Mouse (Mus musculus) neural tube, embryonic 11.5 days (tissue): Measurements from ENCODE around the gene Ajuba. TPM values are rescaled to one million over a fixed set of nuclear protein-coding genes. Genes with fewer than 3 reads are reported as not detected.
A peak's percentile ranks its signal among the peaks of the same experiment; 100 is the strongest.

Source experiments
- ATAC-seq: fragments of 200-750 bp; cut with Nextera tagmentation; 2 replicates; pipeline ENCODE4 v1.8.0; 2017; ENCODE audit warnings: moderate number of reproducible peaks, mild to moderate bottlenecking, moderate TSS enrichment, moderate library complexity; ENCODE audit not compliant: insufficient read depth, low FRiP score, low TSS enrichment
- DNase-seq: peaks from one replicate; pipeline ENCODE4 v3.0.0-alpha.2; 2015; ENCODE audit warnings: low spot score
- H3K27ac ChIP-seq: fragments of 300-500 bp; sonication (generic); 2 replicates; pipeline ENCODE4 v1.5.1; 2014; ENCODE audit warnings: low read depth, mild to moderate bottlenecking, low read length
- H3K27me3 ChIP-seq: fragments of 300-500 bp; sonication (generic); 2 replicates; pipeline ENCODE4 v1.6.1; 2014; ENCODE audit warnings: mild to moderate bottlenecking, low read length, mixed read lengths; ENCODE audit not compliant: control insufficient read depth, insufficient read depth
- H3K36me3 ChIP-seq: fragments of 300-500 bp; sonication (generic); 2 replicates; pipeline ENCODE4 v1.6.1; 2014; ENCODE audit warnings: mild to moderate bottlenecking, low read length, moderate library complexity, mixed read lengths; ENCODE audit not compliant: control insufficient read depth, insufficient read depth
- H3K4me1 ChIP-seq: fragments of 300-500 bp; sonication (generic); 2 replicates; pipeline ENCODE4 v1.6.1; 2014; ENCODE audit warnings: low read length, mixed read lengths; ENCODE audit not compliant: control insufficient read depth, insufficient read depth
- H3K4me2 ChIP-seq: fragments of 300-500 bp; sonication (generic); 2 replicates; pipeline ENCODE4 v1.6.1; 2014; ENCODE audit warnings: low read depth, mild to moderate bottlenecking, moderate library complexity
- H3K4me3 ChIP-seq: fragments of 300-500 bp; sonication (generic); 2 replicates; pipeline ENCODE4 v1.5.1; 2014; ENCODE audit warnings: low read depth, low read length
- H3K9ac ChIP-seq: fragments of 300-500 bp; sonication (generic); 2 replicates; pipeline ENCODE4 v1.6.1; 2014; ENCODE audit warnings: mild to moderate bottlenecking, low read length
- H3K9me3 ChIP-seq: fragments of 300-500 bp; sonication (generic); 2 replicates; pipeline ENCODE4 v1.6.1; 2016; ENCODE audit warnings: low read length; ENCODE audit not compliant: control insufficient read depth
- WGBS: fragments of 180-500 bp; shearing (Covaris S2); extraction: QIAGEN DNeasy Blood & Tissue Kit; methylation state at CpG from one replicate; pipeline ENCODE4 v1.1.7; 2014; 5-methylcytosine and 5-hydroxymethylcytosine counted together
- microRNA counts: library from miRNA; unstranded; fragments of <30 nt; microRNA quantifications from one replicate; lab custom pipeline; 2015
- microRNA-seq: library from miRNA; unstranded; fragments of <30 nt; microRNA quantifications from one replicate; pipeline ENCODE4, GENCODE M21; 2016
- polyA plus RNA-seq: library from polyadenylated mRNA; unstranded; fragments of >200 nt; fragmentation: Nextera tagmentation; extraction: Ambion mirVana; gene quantifications from 2 replicates; pipeline ENCODE4 v1.2.1, GENCODE M21; 2014

Gene Ajuba
- polyA plus RNA-seq, 1 experiment from 2014 or later, result 27.9 TPM

DNA sequence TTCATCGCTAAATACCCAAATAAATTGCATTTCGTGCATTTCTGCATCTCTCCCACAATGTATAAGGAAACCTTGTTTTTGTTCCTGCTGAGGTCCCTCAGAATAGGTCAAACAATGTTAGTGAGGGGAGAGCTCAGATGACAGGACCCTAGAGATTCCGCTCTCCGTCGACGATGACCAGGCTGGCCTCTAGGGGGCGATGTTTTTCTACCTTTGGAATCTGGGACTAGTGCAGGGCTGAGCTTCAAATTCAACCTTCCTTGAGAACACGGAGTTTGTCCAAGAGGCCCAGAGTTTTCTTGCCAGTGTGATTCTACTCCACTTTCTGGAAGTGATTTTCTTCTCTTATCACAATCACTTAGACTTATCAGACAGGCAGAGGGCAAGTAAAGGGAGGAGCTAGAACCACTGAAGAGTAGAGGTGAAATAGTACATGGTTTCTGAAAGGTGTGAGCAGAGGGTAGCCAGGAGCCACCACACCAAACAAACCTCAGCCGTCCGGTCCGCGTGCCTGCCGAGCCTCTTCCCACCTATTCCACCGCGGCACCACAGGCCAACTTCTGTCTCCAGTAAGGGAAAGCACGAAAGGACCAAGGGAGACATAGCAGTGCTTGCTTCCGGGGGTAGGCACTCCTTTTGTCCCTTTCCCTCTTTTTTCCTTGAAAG lies 48.8 kb downstream of the Ajuba start:
- peak; percentile 74 for ATAC-seq
- no peaks in the 10 kb centered on the region for H3K27me3 ChIP-seq
- H3K36me3 ChIP-seq, result no peaks in the 10 kb centered on the region
- H3K4me1 ChIP-seq, result no peaks in the 10 kb centered on the region
- no peak overlapping the region for H3K4me2 ChIP-seq
- H3K4me3 ChIP-seq, result no peak overlapping the region
- H3K9me3 ChIP-seq, result no peaks in the 10 kb centered on the region
- no peak overlapping the region for H3K27ac ChIP-seq
- WGBS, result 14% methylated on average over 17 of the region's 17 CpGs
- no peak overlapping the region for H3K9ac ChIP-seq
- peak; percentile 90 for DNase-seq

DNA sequence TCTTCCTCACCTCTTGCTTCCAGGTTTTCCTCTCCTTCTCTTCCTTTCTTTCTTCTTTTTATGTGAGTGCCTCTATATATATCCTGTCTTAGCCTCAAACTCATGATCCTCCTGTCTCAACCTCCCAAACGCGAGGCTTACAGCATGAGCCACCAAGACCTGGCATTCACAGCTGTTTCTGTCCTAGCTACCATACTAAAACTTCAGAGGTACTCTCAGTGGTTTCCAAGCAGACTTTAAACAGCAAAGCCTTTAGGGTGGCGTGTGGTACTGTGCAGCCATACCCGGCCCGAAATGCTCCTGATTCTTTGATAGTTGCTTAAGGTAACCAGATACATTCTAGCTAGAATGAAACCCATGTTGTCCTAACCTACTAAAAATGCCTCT lies 49.4 kb downstream of the Ajuba start:
- H3K9ac ChIP-seq, result peak overlapping the region; percentile 59
- no peak overlapping the region for H3K27ac ChIP-seq

DNA sequence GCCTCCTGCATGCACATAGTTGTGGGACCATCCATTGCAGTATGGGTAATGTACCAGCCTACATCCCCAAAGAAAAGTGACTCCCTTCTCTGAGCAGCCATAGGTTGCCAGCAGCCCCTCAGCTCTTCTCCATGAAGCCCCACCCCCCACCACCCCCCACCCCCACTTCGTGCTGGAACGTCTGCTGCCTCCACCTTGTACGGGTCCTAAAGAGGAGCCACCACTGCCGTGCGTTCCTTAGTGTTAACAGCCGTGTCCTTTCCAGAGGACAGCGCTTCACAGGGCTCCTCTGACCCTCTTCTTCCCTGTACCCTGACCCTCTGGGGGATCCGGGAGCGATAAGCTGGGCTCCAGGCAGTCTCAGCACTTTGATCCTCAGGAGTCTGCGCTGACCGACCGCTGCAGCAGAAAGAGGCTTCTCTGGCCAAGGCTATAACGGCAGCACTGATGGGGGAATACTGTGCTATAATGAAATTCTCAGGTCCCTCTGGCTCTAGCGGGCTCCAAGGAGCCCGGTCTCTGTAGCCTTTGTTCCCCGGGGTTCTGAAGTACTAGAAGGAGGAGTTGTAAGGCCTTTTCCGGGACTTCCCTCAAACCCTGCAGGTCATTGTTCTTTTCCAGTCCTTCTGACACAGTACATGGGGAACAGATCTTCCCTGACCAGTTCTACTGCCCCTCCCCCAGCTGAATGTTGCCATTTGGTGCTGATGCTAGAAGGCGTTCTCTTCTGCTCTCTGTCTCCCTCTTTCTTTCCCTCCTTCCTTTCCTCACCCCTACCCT lies 49.9 kb downstream of the Ajuba start:
- peak; percentile 66 for DNase-seq
- H3K4me1 ChIP-seq, result no peaks in the 10 kb centered on the region
- H3K27me3 ChIP-seq, result no peaks in the 10 kb centered on the region
- ATAC-seq, result peak; percentile 79
- 1% methylated on average over 18 of the region's 18 CpGs for WGBS
- H3K27ac ChIP-seq, result peak overlapping the region; percentile 71
- peak overlapping the region; percentile 59 for H3K9ac ChIP-seq
- H3K36me3 ChIP-seq, result no peaks in the 10 kb centered on the region
- H3K9me3 ChIP-seq, result no peaks in the 10 kb centered on the region
- H3K4me2 ChIP-seq, result peak overlapping the region; percentile 55
- H3K4me3 ChIP-seq, result peak overlapping the region; percentile 28

More for the DNA sequence above, 49.4 kb downstream of the Ajuba start:
- peak overlapping the region; percentile 55; the same call in 1 of the 2 replicates for H3K4me2 ChIP-seq
- no peaks in the 10 kb centered on the region for H3K27me3 ChIP-seq
- no peaks in the 10 kb centered on the region for H3K9me3 ChIP-seq
- no peak overlapping the region for H3K4me3 ChIP-seq
- H3K36me3 ChIP-seq, result no peaks in the 10 kb centered on the region
- WGBS, result 16% methylated on average over 5 of the region's 5 CpGs
- DNase-seq, result no peak
- no peaks in the 10 kb centered on the region for H3K4me1 ChIP-seq
- ATAC-seq, result no peak

DNA sequence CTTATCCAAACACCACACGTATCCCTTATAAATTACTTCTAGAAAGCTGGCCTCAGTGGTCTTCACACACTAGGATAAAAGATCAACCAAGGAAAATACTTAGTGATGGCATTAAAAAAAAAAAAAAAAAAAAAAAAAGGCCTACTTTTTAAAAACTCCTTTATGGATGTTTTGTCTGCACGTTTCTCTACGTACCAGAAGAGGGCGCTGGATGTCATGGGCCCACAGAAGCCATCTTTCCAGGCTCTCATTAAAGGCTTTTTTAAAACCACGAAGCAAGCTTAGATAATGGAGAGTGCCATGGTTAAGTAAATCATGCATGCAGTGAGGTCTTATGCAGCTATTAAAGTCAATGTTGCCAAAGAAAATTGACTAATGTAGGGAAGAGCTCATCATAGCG lies 53.8 kb downstream of the Ajuba start:
- H3K27me3 ChIP-seq, result no peaks in the 10 kb centered on the region
- DNase-seq, result no peak
- no peak overlapping the region for H3K4me3 ChIP-seq

More for the DNA sequence above, 53.8 kb downstream of the Ajuba start:
- no peak overlapping the region for H3K27ac ChIP-seq
- H3K4me1 ChIP-seq, result no peaks in the 10 kb centered on the region
- ATAC-seq, result no peak
- no peak overlapping the region for H3K9ac ChIP-seq
- H3K4me2 ChIP-seq, result no peak overlapping the region
- no peaks in the 10 kb centered on the region for H3K9me3 ChIP-seq
- H3K36me3 ChIP-seq, result no peaks in the 10 kb centered on the region
- 35% methylated on average over 6 of the region's 6 CpGs for WGBS

MicroRNAs encoded within 50 kb of the gene (microRNA counts, 519-probe panel; counts per million panel counts)
- 171 counts per million, percentile 57 among the panel's probes with 10 or more counts for microRNA mmu-miR-686 (lab: Ali Mortazavi, UCI)

Small RNAs within 50 kb of the gene (microRNA-seq; reads per million reads assigned to microRNA genes)
- gene Mir686, result not detected

Other genes starting within 250 kb of the Ajuba start
- 49.8 and 53.0 TPM in 2 replicates for gene Oxa1l, start 216.7 kb downstream of the Ajuba start, polyA plus RNA-seq
- 4.5 and 4.8 TPM in 2 replicates for gene Slc7a7, start 159.8 kb downstream of the Ajuba start, polyA plus RNA-seq
- gene Mrpl52, start 150.6 kb downstream of the Ajuba start, polyA plus RNA-seq, result 190 and 216 TPM in 2 replicates
- gene Mmp14, start 145.9 kb downstream of the Ajuba start, polyA plus RNA-seq, result 69.6 and 70.6 TPM in 2 replicates
- 24.5 and 26.6 TPM in 2 replicates for gene Lrp10, start 113.4 kb downstream of the Ajuba start, polyA plus RNA-seq
- 23.3 and 26.2 TPM in 2 replicates for gene Rem2, start 101.5 kb downstream of the Ajuba start, polyA plus RNA-seq
- gene Prmt5, start 60.0 kb downstream of the Ajuba start, polyA plus RNA-seq, result 124 and 126 TPM in 2 replicates
- 36.7 and 41.4 TPM in 2 replicates for gene Haus4, start 22.9 kb downstream of the Ajuba start, polyA plus RNA-seq
- 8.1 and 8.9 TPM in 2 replicates for gene 4931414P19Rik, start 28.4 kb upstream of the Ajuba start, polyA plus RNA-seq
- 444 and 470 TPM in 2 replicates for gene Psmb5, start 40.5 kb upstream of the Ajuba start, polyA plus RNA-seq
- 0.08 TPM in 1 of 2 replicates, not detected in the other for gene Psmb11, start 43.9 kb upstream of the Ajuba start, polyA plus RNA-seq
- not detected in 2 replicates for gene Gm17606, start 63.4 kb upstream of the Ajuba start, polyA plus RNA-seq
- gene Cdh24, start 63.8 kb upstream of the Ajuba start, polyA plus RNA-seq, result 6.8 and 9.7 TPM in 2 replicates
- gene 1700123O20Rik, start 108.7 kb upstream of the Ajuba start, polyA plus RNA-seq, result 94.3 and 103 TPM in 2 replicates
- 118 and 122 TPM in 2 replicates for gene Acin1, start 109.4 kb upstream of the Ajuba start, polyA plus RNA-seq
- 0.16 and 0.30 TPM in 2 replicates for gene Gm29776, start 121.3 kb upstream of the Ajuba start, polyA plus RNA-seq
- gene Cebpe, start 134.6 kb upstream of the Ajuba start, polyA plus RNA-seq, result 0.26 TPM in 1 of 2 replicates, not detected in the other
- gene Slc7a8, start 204.4 kb upstream of the Ajuba start, polyA plus RNA-seq, result 3.2 and 3.4 TPM in 2 replicates
- not detected in 2 replicates for gene Rnf212b, start 236.6 kb upstream of the Ajuba start, polyA plus RNA-seq